Mouse (Mus musculus) MEL (cell line): Measurements from ENCODE around the gene Lgals8. TPM values are rescaled to one million over a fixed set of nuclear protein-coding genes. Genes with fewer than 3 reads are reported as not detected.

Experiments
- DNase-seq: peaks from one replicate; pipeline ENCODE4 v3.0.0; 2011; ENCODE audit warnings: low read depth, low spot score
- H3K27ac ChIP-seq: 2 replicates; pipeline ENCODE4 v1.5.1; 2012; ENCODE audit warnings: low read depth, mild to moderate bottlenecking, control low read depth, low read length, moderate library complexity; ENCODE audit not compliant: control insufficient read depth
- H3K27me3 ChIP-seq, 2 experiments: fragments of 150-350 bp in 1 of 2; sonication (generic) in 1 of 2; 2 replicates each; pipeline ENCODE4 v1.6.1; 2012; ENCODE audit warnings: low read length in 2 of 2, mild to moderate bottlenecking in 2 of 2, improper control_type of control experiment in 1 of 2, moderate library complexity in 1 of 2; ENCODE audit not compliant: insufficient read depth in 2 of 2, control insufficient read depth in 1 of 2
- H3K36me3 ChIP-seq, 2 experiments: 2 replicates each; pipeline ENCODE4 v1.6.1; 2012 to 2014; ENCODE audit warnings: low read length in 2 of 2, improper control_type of control experiment in 1 of 2, inconsistent platforms in 1 of 2, mild to moderate bottlenecking in 1 of 2; ENCODE audit not compliant: insufficient read depth in 2 of 2, control insufficient read depth in 1 of 2
- H3K4me1 ChIP-seq, 2 experiments: fragments of 150-350 bp in 1 of 2; sonication (generic) in 1 of 2; 2 replicates each; pipeline ENCODE4 v1.6.1; 2012; ENCODE audit warnings: low read length in 2 of 2, improper control_type of control experiment in 1 of 2, mild to moderate bottlenecking in 1 of 2; ENCODE audit not compliant: insufficient read depth in 2 of 2, control insufficient read depth in 1 of 2
- H3K4me3 ChIP-seq, 2 experiments: fragments of 150-350 bp in 1 of 2; sonication (generic) in 1 of 2; 2 replicates each; pipeline ENCODE4 v1.5.1; 2012; ENCODE audit warnings: low read depth in 2 of 2, low read length in 2 of 2, mild to moderate bottlenecking in 2 of 2, moderate library complexity in 2 of 2, control low read depth in 1 of 2, improper control_type of control experiment in 1 of 2; ENCODE audit not compliant: control insufficient read depth in 1 of 2, insufficient read depth in 1 of 2
- H3K79me2 ChIP-seq: 2 replicates; pipeline ENCODE4 v1.6.1; 2012; ENCODE audit warnings: mild to moderate bottlenecking, low read length, moderate library complexity; ENCODE audit not compliant: control insufficient read depth, poor library complexity, insufficient read depth
- H3K9ac ChIP-seq: 2 replicates; pipeline ENCODE4 v1.6.1; 2012; ENCODE audit warnings: low read depth, mild to moderate bottlenecking, control low read depth, low read length, moderate library complexity; ENCODE audit not compliant: control insufficient read depth, poor library complexity, severe bottlenecking
- H3K9me3 ChIP-seq: fragments of 150-350 bp; sonication (generic); replicated peaks from 2 replicates; pipeline ENCODE4 v1.6.1; 2012; ENCODE audit warnings: mild to moderate bottlenecking, low read length, improper control_type of control experiment, moderate library complexity; ENCODE audit not compliant: insufficient read depth
- BHLHE40 ChIP-seq: IDR thresholded peaks from 2 replicates; pipeline ENCODE4 v1.6.1; 2012; ENCODE audit warnings: low read depth, mild to moderate bottlenecking, inconsistent platforms, low read length, improper control_type of control experiment, borderline replicate concordance
- CHD2 ChIP-seq: IDR thresholded peaks from 2 replicates; pipeline ENCODE4 v1.6.1; 2011; ENCODE audit warnings: low read length, improper control_type of control experiment
- CTCF ChIP-seq, 3 experiments: IDR thresholded peaks in 2 of 3; conservative IDR thresholded peaks in 1 of 3; 2 replicates each; pipeline ENCODE4 v1.5.1; 2011 to 2012; ENCODE audit warnings: low read length in 3 of 3, low read depth in 2 of 3, mild to moderate bottlenecking in 2 of 3, improper control_type of control experiment in 1 of 3, inconsistent platforms in 1 of 3, mixed read lengths in 1 of 3, moderate library complexity in 1 of 3; ENCODE audit not compliant: control insufficient read depth in 1 of 3, insufficient read depth in 1 of 3, poor library complexity in 1 of 3, severe bottlenecking in 1 of 3
- E2F4 ChIP-seq: IDR thresholded peaks from 2 replicates; pipeline ENCODE4 v1.6.1; 2011; ENCODE audit warnings: low read depth, low read length, improper control_type of control experiment, borderline replicate concordance
- EP300 ChIP-seq, 2 experiments: IDR thresholded peaks; 2 replicates each; pipeline ENCODE4 v1.6.1; 2011; ENCODE audit warnings: improper control_type of control experiment in 2 of 2, low read length in 2 of 2, low read depth in 1 of 2, mild to moderate bottlenecking in 1 of 2
- ETS1 ChIP-seq: IDR thresholded peaks from 2 replicates; pipeline ENCODE4 v1.6.1; 2012; ENCODE audit warnings: low read depth, mild to moderate bottlenecking, inconsistent platforms, low read length, improper control_type of control experiment, moderate library complexity
- GABPA ChIP-seq: IDR thresholded peaks from 2 replicates; pipeline ENCODE4 v1.6.1; 2012; ENCODE audit warnings: low read depth, mild to moderate bottlenecking, inconsistent platforms, low read length, improper control_type of control experiment, moderate library complexity
- GATA1 ChIP-seq: IDR thresholded peaks from 2 replicates; pipeline ENCODE4 v1.6.1; 2011; ENCODE audit warnings: low read depth, low read length, improper control_type of control experiment
- HCFC1 ChIP-seq: IDR thresholded peaks from 2 replicates; pipeline ENCODE4 v1.6.1; 2012; ENCODE audit warnings: low read depth, mild to moderate bottlenecking, inconsistent platforms, low read length, improper control_type of control experiment, moderate library complexity
- JUND ChIP-seq: IDR thresholded peaks from 2 replicates; pipeline ENCODE4 v1.6.1; 2011; ENCODE audit warnings: low read depth, mild to moderate bottlenecking, improper control_type of control experiment, low read length
- KAT2A ChIP-seq: conservative IDR thresholded peaks from 2 replicates; pipeline ENCODE4 v1.6.1; 2012; ENCODE audit warnings: low read depth, low read length, improper control_type of control experiment, inconsistent platforms
- MAFK ChIP-seq: IDR thresholded peaks from 2 replicates; pipeline ENCODE4 v1.6.1; 2011; ENCODE audit warnings: low read depth, mild to moderate bottlenecking, low read length, improper control_type of control experiment, borderline replicate concordance
- MAZ ChIP-seq: IDR thresholded peaks from 2 replicates; pipeline ENCODE4 v1.6.1; 2012; ENCODE audit warnings: low read depth, mild to moderate bottlenecking, inconsistent platforms, low read length, improper control_type of control experiment
- MEF2A ChIP-seq: IDR thresholded peaks from 2 replicates; pipeline ENCODE4 v1.6.1; 2014; ENCODE audit warnings: low read depth, mild to moderate bottlenecking, inconsistent platforms, low read length, improper control_type of control experiment; ENCODE audit not compliant: poor library complexity, insufficient replicate concordance, severe bottlenecking; ENCODE audit errors: extremely low read depth
- MYB ChIP-seq: IDR thresholded peaks from 2 replicates; pipeline ENCODE4 v1.6.1; 2011; ENCODE audit warnings: mild to moderate bottlenecking, low read depth, low read length, improper control_type of control experiment
- MYC ChIP-seq: IDR thresholded peaks from 2 replicates; pipeline ENCODE4 v1.6.1; 2011; ENCODE audit warnings: low read depth, mild to moderate bottlenecking, low read length, improper control_type of control experiment, moderate library complexity
- POLR2A ChIP-seq, 2 experiments: IDR thresholded peaks; 2 replicates each; pipeline ENCODE4 v1.6.1; 2011 to 2012; ENCODE audit warnings: low read length in 2 of 2, mild to moderate bottlenecking in 2 of 2, control low read depth in 1 of 2, improper control_type of control experiment in 1 of 2, low read depth in 1 of 2, moderate library complexity in 1 of 2; ENCODE audit not compliant: control insufficient read depth in 1 of 2, insufficient read depth in 1 of 2, poor library complexity in 1 of 2
- RAD21 ChIP-seq: IDR thresholded peaks from 2 replicates; pipeline ENCODE4 v1.6.1; 2011; ENCODE audit warnings: mild to moderate bottlenecking, low read depth, low read length, improper control_type of control experiment
- RCOR1 ChIP-seq: IDR thresholded peaks from 2 replicates; pipeline ENCODE4 v1.6.1; 2012; ENCODE audit warnings: low read depth, mild to moderate bottlenecking, inconsistent platforms, low read length, improper control_type of control experiment
- SIN3A ChIP-seq: IDR thresholded peaks from 2 replicates; pipeline ENCODE4 v1.6.1; 2012; ENCODE audit warnings: low read length, improper control_type of control experiment, inconsistent platforms
- TAL1 ChIP-seq: IDR thresholded peaks from 2 replicates; pipeline ENCODE4 v1.6.1; 2012; ENCODE audit warnings: mild to moderate bottlenecking, inconsistent platforms, low read length, moderate library complexity, mixed read lengths
- UBTF ChIP-seq: IDR thresholded peaks from 2 replicates; pipeline ENCODE4 v1.6.1; 2012; ENCODE audit warnings: low read depth, mild to moderate bottlenecking, inconsistent platforms, low read length, improper control_type of control experiment, moderate library complexity, borderline replicate concordance; ENCODE audit not compliant: insufficient read depth
- USF2 ChIP-seq, 2 experiments: IDR thresholded peaks; 2 replicates each; pipeline ENCODE4 v1.6.1; 2011 to 2012; ENCODE audit warnings: improper control_type of control experiment in 2 of 2, low read length in 2 of 2, borderline replicate concordance in 1 of 2, inconsistent platforms in 1 of 2, low read depth in 1 of 2, mild to moderate bottlenecking in 1 of 2; ENCODE audit not compliant: insufficient read depth in 1 of 2
- ZKSCAN1 ChIP-seq: IDR thresholded peaks from 2 replicates; pipeline ENCODE4 v1.6.1; 2012; ENCODE audit warnings: low read depth, mild to moderate bottlenecking, inconsistent platforms, low read length, improper control_type of control experiment, moderate library complexity
- ZMIZ1 ChIP-seq: IDR thresholded peaks from 2 replicates; pipeline ENCODE4 v1.6.1; 2012; ENCODE audit warnings: low read depth, mild to moderate bottlenecking, inconsistent platforms, low read length, improper control_type of control experiment, moderate library complexity
- polyA plus RNA-seq, 2 experiments: library from polyadenylated mRNA; stranded (reverse) in 1 of 2; unstranded in 1 of 2; fragments of >175 nt in 1 of 2; fragments of >200 nt in 1 of 2; gene quantifications; 2 replicates each; pipeline versions ENCODE4 v1.2.1 to v1.2.4; 2012; ENCODE audit warnings: low replicate concordance in 2 of 2, low read depth in 1 of 2; ENCODE audit not compliant: insufficient read length in 2 of 2, insufficient read depth in 1 of 2, missing spikeins in 1 of 2
- total RNA-seq: library from RNA; depleted of rRNA; stranded (reverse); fragments of 300-350 nt; gene quantifications from 2 replicates; pipeline ENCODE4 v1.2.3, GENCODE M21; 2012

Lgals8 gene
- total and polyA plus RNA-seq, 3 experiments, result 12.9 to 23.7 TPM; not detected in 1

DNA sequence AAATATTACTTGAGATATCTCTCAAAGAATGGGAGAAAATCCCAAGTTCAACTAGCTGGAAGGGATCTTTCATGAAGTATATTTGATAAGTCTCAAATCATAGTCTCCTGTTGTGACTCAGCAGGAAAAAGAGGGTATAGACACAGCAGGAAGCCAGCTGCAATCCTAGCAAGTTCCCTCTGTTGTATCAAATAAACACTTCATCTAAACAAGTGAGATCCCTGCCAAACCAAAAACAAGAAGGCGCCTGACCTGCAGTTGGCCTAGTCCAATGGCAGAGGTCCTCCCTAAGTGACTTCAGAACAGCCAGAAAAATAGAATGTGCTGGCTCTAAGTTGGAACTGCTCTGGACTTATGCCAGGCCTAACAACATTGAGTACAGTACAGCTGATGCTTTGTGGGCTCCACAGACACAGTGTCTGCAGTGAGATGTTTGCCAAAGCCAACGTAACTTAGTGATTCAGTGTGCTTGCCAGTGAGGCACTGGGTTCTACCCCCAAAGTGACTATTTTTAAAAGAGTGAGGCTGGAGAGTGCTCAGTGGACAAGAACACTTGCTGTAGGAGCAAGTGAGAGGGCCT is 22.6 kb downstream of the Lgals8 start:
- Histone ChIP-seq H3K9ac (no peak overlapping the region), H3K27me3 (no peaks in the 10 kb centered on the region), H3K79me2 (no peaks in the 10 kb centered on the region), H3K27ac (no peak overlapping the region), H3K4me3 (no peak overlapping the region), H3K9me3 (no peaks in the 10 kb centered on the region), H3K4me1 (no peaks in the 10 kb centered on the region), H3K36me3 (peaks cover 0 to 12% of the 10 kb centered on the region in 2 experiments; a peak in 3 of 4 replicates)
- peak; percentile 24 for DNase-seq
- TF ChIP-seq POLR2A (IDR thresholded peaks at IDR 0.05; ENCODE audit: control insufficient read depth in 1 of 2, insufficient read depth in 1 of 2, low read depth in 1 of 2, low read length in 2 of 2, poor library complexity in 1 of 2) (no peak), MYC (no peak), EP300 (IDR thresholded peaks at IDR 0.05; ENCODE audit: low read depth in 1 of 2, low read length in 2 of 2) (no peak), RAD21 (no peak), BHLHE40 (no peak), MEF2A (no peak), CHD2 (no peak), USF2 (IDR thresholded peaks at IDR 0.05; ENCODE audit: borderline replicate concordance in 1 of 2, insufficient read depth in 1 of 2, low read depth in 1 of 2, low read length in 2 of 2) (no peak), GATA1 (no peak), TAL1 (no peak), SIN3A (no peak), GABPA (no peak), ZKSCAN1 (no peak)

DNA sequence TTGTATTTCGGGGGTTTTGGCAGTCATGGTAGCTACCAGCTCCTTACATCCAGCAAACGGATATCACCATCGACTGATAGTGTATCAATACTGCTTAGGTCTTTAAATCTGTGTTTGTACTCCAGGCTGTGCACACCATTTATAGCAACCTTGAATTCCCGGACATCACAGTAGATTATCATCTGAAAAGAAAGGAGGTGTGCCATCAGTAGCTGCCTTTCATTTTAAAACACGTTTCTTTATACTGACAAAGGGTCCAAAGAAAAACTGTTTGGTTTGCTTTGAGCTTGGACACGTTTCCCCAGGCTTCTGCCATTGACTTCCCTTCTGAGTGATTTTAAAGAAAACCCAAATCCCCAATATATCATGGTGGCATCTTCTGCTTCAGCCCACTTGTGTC is 23.9 kb downstream of the Lgals8 start:
- no peak overlapping the region for H3K4me3 ChIP-seq
- peaks cover 0 to 18% of the 10 kb centered on the region in 2 experiments; a peak in 3 of 4 replicates for H3K36me3 ChIP-seq
- no peaks in the 10 kb centered on the region for H3K79me2 ChIP-seq
- DNase-seq, result no peak
- no peaks in the 10 kb centered on the region for H3K4me1 ChIP-seq
- no peaks in the 10 kb centered on the region for H3K27me3 ChIP-seq
- no peak overlapping the region for H3K27ac ChIP-seq
- TF ChIP-seq MAFK (no peak), KAT2A (no peak), UBTF (no peak), CTCF (IDR thresholded peaks at IDR 0.05 in 2 of 3, conservative IDR thresholded peaks at IDR 0.05 in 1 of 3; ENCODE audit: control insufficient read depth in 1 of 3, insufficient read depth in 1 of 3, low read depth in 2 of 3, low read length in 3 of 3, poor library complexity in 1 of 3, severe bottlenecking in 1 of 3) (no peak), ETS1 (no peak), HCFC1 (no peak), ZMIZ1 (no peak), E2F4 (no peak), POLR2A (IDR thresholded peaks at IDR 0.05; ENCODE audit: control insufficient read depth in 1 of 2, insufficient read depth in 1 of 2, low read depth in 1 of 2, low read length in 2 of 2, poor library complexity in 1 of 2) (no peak), RCOR1 (no peak), MYB (no peak), GATA1 (no peak), JUND (no peak), MAZ (no peak)
- H3K9ac ChIP-seq, result no peak overlapping the region
- no peaks in the 10 kb centered on the region for H3K9me3 ChIP-seq
